Mouse (Mus musculus) T-cell, adult 2 months (primary cell): ENCODE data around the gene Ppp2r5c.

ENCODE experiments used
- DNase-seq: peaks from one replicate; pipeline ENCODE4 v3.0.0; 2022; ENCODE audit warnings: low spot score

The Ppp2r5c gene

DNA sequence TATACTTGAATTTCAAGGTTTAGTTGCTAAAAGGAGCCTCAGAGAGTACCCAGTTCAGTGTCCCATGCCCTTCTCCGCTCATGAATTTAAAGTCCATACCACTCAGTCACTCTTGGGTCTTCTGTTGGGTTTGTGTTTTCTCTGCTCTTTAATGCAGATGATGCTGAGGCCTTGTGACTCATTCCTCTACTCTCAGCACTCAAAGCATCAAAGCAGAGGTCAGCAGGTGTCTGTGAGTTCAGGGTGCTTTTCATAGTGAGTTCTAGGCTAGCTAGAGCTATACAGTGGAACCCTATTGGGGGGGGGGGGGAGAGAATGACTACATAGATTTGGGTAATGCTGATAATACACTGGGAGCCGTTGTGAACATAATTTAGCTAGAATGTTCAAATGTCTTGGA, 163.8 kb downstream of the Ppp2r5c start:
- DNase-seq = no peak

GRCm38 (mm10) chr12:110630056-110630455, 183.1 kb downstream of the Ppp2r5c start:
- DNase-seq = no peak
